Mouse (Mus musculus): Measurements from ENCODE around the gene Fbxw22. TPM values are rescaled to one million over a fixed set of nuclear protein-coding genes. Genes with fewer than 3 reads are reported as not detected.
"Not testable (repeated sequence)": the region's sequence is repeated elsewhere in the genome, so short reads cannot be mapped to it uniquely, and the experiment has no call there.

Gene Fbxw22
- polyA plus RNA-seq (2014; fragmentation: Nextera tagmentation; extraction: Ambion mirVana) = not detected in 2 replicates

DNA sequence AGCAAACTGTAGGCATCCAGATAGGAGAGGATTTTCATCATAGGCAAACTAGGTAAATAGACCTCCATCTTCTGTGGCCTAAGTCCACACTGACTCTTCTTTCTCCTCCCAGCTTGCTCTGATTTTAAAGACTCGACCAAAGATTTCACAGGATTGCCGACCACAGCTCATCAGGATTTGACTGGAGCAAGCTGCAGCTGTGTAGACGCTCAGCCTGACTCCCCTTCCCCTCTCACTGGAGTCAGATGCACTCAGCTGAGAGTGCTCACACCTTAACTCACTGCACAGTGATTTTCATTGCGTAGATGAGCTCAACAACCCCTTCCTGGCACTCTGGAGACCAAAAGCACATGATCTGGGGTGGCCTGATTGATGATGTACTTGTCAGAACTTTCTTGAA, at the start of gene Fbxw22:
TSS of gene Fbxw22 (minus strand) at position 101 of the 400 bp plus-strand sequence.
- not testable (repeated sequence) for H3K9me3 ChIP-seq (ENCODE audit: control insufficient read depth, low read length); H3K4me1 ChIP-seq (ENCODE audit: control insufficient read depth, insufficient read depth, low read length); H3K9ac ChIP-seq (ENCODE audit: low read length); H3K4me2 ChIP-seq; H3K4me3 ChIP-seq (ENCODE audit: low read depth, low read length); ATAC-seq (ENCODE audit: low FRiP score); H3K27ac ChIP-seq (ENCODE audit: low read depth, low read length); H3K36me3 ChIP-seq (ENCODE audit: control insufficient read depth, insufficient read depth, low read length); DNase-seq (ENCODE audit: low spot score, missing footprints); H3K27me3 ChIP-seq (ENCODE audit: control insufficient read depth, insufficient read depth, low read length)
- WGBS = 81% methylated on average over 4 of the region's 4 CpGs

DNA sequence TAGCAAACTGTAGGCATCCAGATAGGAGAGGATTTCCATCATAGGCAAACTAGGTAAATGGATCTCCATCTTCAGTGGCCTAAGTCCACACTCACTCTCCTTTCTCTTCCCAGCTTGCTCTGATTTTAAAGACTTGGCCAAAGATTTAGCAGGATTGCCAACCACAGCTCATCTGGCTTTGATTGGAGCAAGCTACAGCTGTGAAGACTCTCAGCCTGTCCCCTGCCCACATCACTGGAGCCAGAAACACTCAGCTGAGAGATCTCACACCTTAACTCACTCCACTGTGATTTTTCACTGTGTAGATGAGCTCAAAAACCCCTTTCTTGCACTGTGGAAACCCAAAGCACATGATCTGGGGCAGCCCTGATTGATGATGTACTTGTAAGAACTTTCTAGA, 44.9 kb upstream of the Fbxw22 start, which contains the start of gene Fbxw16:
TSS of gene Fbxw16 (minus strand) at position 101 of the 400 bp plus-strand sequence.
- Histone ChIP-seq H3K36me3 (ENCODE audit: control insufficient read depth, insufficient read depth, low read length) (no peaks in the 10 kb centered on the region), H3K27ac (ENCODE audit: low read depth, low read length) (no peak within 1 kb of the TSS), H3K9me3 (ENCODE audit: control insufficient read depth, low read length) (no peaks in the 10 kb centered on the region), H3K4me1 (ENCODE audit: control insufficient read depth, insufficient read depth, low read length) (no peaks in the 10 kb centered on the region), H3K4me3 (ENCODE audit: low read depth, low read length) (no peak within 1 kb of the TSS), H3K4me2 (no peak within 1 kb of the TSS), H3K27me3 (ENCODE audit: control insufficient read depth, insufficient read depth, low read length) (no peaks in the 10 kb centered on the region), H3K9ac (ENCODE audit: low read length) (no peak within 1 kb of the TSS)
- ATAC-seq (ENCODE audit: low FRiP score) (no peak), DNase-seq (ENCODE audit: low spot score, missing footprints) (no peak)

DNA sequence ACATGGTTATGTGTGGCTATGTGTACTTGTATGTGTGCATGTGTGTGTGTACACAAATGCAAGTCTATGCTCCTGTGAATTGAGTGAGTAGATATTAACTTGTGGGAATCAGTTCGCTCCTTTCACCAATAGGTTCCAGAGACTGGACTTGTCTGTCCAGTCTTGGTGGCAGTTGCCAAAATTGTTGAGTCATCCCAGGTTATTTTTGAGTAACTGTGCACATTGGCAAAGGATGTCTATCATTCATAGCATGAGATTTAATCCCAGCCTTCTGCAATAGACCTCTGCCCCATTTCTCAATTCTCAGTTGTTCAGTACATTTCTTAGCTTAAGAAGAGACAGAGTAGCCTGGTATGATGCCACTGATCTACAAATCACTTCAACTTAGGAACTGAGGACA, 28.9 kb upstream of the Fbxw22 start:
- ATAC-seq (ENCODE audit: low FRiP score) (no peak), DNase-seq (ENCODE audit: low spot score, missing footprints) (no peak)
- H3K27ac ChIP-seq (ENCODE audit: low read depth, low read length) = no peak overlapping the region
- H3K4me3 ChIP-seq (ENCODE audit: low read depth, low read length) = no peak overlapping the region
- no peak overlapping the region for H3K4me2 ChIP-seq
- no peaks in the 10 kb centered on the region for H3K9me3 ChIP-seq (ENCODE audit: control insufficient read depth, low read length)
- no peak overlapping the region for H3K9ac ChIP-seq (ENCODE audit: low read length)
- no peaks in the 10 kb centered on the region for H3K4me1 ChIP-seq (ENCODE audit: control insufficient read depth, insufficient read depth, low read length)
- 91% methylated on average over 1 of the region's 1 CpGs for WGBS
- no peaks in the 10 kb centered on the region for H3K36me3 ChIP-seq (ENCODE audit: control insufficient read depth, insufficient read depth, low read length)
- H3K27me3 ChIP-seq (ENCODE audit: control insufficient read depth, insufficient read depth, low read length) = no peaks in the 10 kb centered on the region

DNA sequence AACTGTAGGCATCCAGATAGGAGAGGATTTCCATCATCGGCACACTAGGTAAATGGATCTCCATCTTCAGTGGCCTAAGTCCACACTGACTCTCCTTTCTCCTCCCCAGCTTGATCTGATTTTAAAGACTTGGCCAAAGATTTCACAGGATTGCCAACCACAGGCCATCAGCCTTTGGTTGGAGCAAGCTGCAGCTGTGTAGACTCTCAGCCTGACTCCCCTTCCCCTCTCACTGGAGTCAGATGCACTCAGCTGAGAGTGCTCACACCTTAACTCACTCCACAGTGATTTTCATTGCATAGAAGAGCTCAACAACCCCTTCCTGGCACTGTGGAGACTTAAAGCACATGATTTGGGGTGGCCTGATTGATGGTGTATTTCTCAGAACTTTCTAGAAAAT, 64.5 kb downstream of the Fbxw22 start, which contains the start of gene Fbxw28:
TSS of gene Fbxw28 (minus strand) at position 101 of the 400 bp plus-strand sequence.
- WGBS = no CpG with 5 or more reads among the region's 1 CpGs
- not testable (repeated sequence) for H3K4me2 ChIP-seq; H3K4me1 ChIP-seq (ENCODE audit: control insufficient read depth, insufficient read depth, low read length); ATAC-seq (ENCODE audit: low FRiP score); H3K36me3 ChIP-seq (ENCODE audit: control insufficient read depth, insufficient read depth, low read length); H3K27ac ChIP-seq (ENCODE audit: low read depth, low read length); H3K4me3 ChIP-seq (ENCODE audit: low read depth, low read length); DNase-seq (ENCODE audit: low spot score, missing footprints); H3K27me3 ChIP-seq (ENCODE audit: control insufficient read depth, insufficient read depth, low read length); H3K9ac ChIP-seq (ENCODE audit: low read length); H3K9me3 ChIP-seq (ENCODE audit: control insufficient read depth, low read length)

Other genes starting within 250 kb of the Fbxw22 start
- gene Fbxw21, start 242.3 kb downstream of the Fbxw22 start, polyA plus RNA-seq (2014; fragmentation: Nextera tagmentation; extraction: Ambion mirVana) = not detected in 2 replicates
- gene Fbxw13, start 208.3 kb downstream of the Fbxw22 start, polyA plus RNA-seq (2014; fragmentation: Nextera tagmentation; extraction: Ambion mirVana) = not detected in 2 replicates
- not detected in 2 replicates for gene Fbxw20, start 169.5 kb downstream of the Fbxw22 start, polyA plus RNA-seq (2014; fragmentation: Nextera tagmentation; extraction: Ambion mirVana)
- not detected in 2 replicates for gene Fbxw14, start 116.6 kb downstream of the Fbxw22 start, polyA plus RNA-seq (2014; fragmentation: Nextera tagmentation; extraction: Ambion mirVana)
- gene Fbxw28, start 64.6 kb downstream of the Fbxw22 start, polyA plus RNA-seq (2014; fragmentation: Nextera tagmentation; extraction: Ambion mirVana) = not detected in 2 replicates
- gene Fbxw16, start 44.8 kb upstream of the Fbxw22 start, polyA plus RNA-seq (2014; fragmentation: Nextera tagmentation; extraction: Ambion mirVana) = 0.10 TPM in 1 of 2 replicates, not detected in the other
- gene Fbxw19, start 91.6 kb upstream of the Fbxw22 start, polyA plus RNA-seq (2014; fragmentation: Nextera tagmentation; extraction: Ambion mirVana) = not detected in 2 replicates
- gene Fbxw15, start 164.0 kb upstream of the Fbxw22 start, polyA plus RNA-seq (2014; fragmentation: Nextera tagmentation; extraction: Ambion mirVana) = not detected in 2 replicates
- not detected in 2 replicates for gene Fbxw24, start 221.8 kb upstream of the Fbxw22 start, polyA plus RNA-seq (2014; fragmentation: Nextera tagmentation; extraction: Ambion mirVana)

Measured in midbrain, embryonic 11.5 days (tissue).